Mouse (Mus musculus): Measurements from ENCODE around the gene 5730522E02Rik.

Gene 5730522E02Rik

GRCm38 (mm10) chr11:26128385-26128784, 82.2 kb downstream of the 5730522E02Rik start:
- DNase-seq (ENCODE audit: low spot score), result no peak

- DNase-seq (ENCODE audit: low spot score), result no peak
Measured at GRCm38 (mm10) chr11:26125923-26126322, 84.6 kb downstream of the 5730522E02Rik start.

GRCm38 (mm10) chr11:26120781-26121557, 89.6 kb downstream of the 5730522E02Rik start:
- no peak for DNase-seq (ENCODE audit: low spot score)

- DNase-seq (ENCODE audit: low spot score), result no peak
Measured at GRCm38 (mm10) chr11:26117651-26118050, 92.9 kb downstream of the 5730522E02Rik start.

- DNase-seq (ENCODE audit: low spot score), result no peak
Measured at GRCm38 (mm10) chr11:26112206-26112605, 98.4 kb downstream of the 5730522E02Rik start.

GRCm38 (mm10) chr11:26108647-26109046, 101.9 kb downstream of the 5730522E02Rik start:
- no peak for DNase-seq (ENCODE audit: low spot score)

GRCm38 (mm10) chr11:26104680-26105079, 105.9 kb downstream of the 5730522E02Rik start:
- no peak for DNase-seq (ENCODE audit: low spot score)

GRCm38 (mm10) chr11:26103698-26104097, 106.9 kb downstream of the 5730522E02Rik start:
- no peak for DNase-seq (ENCODE audit: low spot score)

GRCm38 (mm10) chr11:26102878-26103277, 107.7 kb downstream of the 5730522E02Rik start:
- DNase-seq (ENCODE audit: low spot score), result no peak

GRCm38 (mm10) chr11:26100077-26100476, 110.5 kb downstream of the 5730522E02Rik start:
- DNase-seq (ENCODE audit: low spot score), result no peak

GRCm38 (mm10) chr11:26098933-26099332, 111.6 kb downstream of the 5730522E02Rik start:
- DNase-seq (ENCODE audit: low spot score), result no peak

- no peak for DNase-seq (ENCODE audit: low spot score)
Measured at GRCm38 (mm10) chr11:26096095-26096494, 114.5 kb downstream of the 5730522E02Rik start.

- DNase-seq (ENCODE audit: low spot score), result no peak
Measured at GRCm38 (mm10) chr11:26088993-26089392, 121.6 kb downstream of the 5730522E02Rik start.

GRCm38 (mm10) chr11:26086679-26087078, 123.9 kb downstream of the 5730522E02Rik start:
- no peak for DNase-seq (ENCODE audit: low spot score)

GRCm38 (mm10) chr11:26085380-26086035, 125.1 kb downstream of the 5730522E02Rik start:
- no peak for DNase-seq (ENCODE audit: low spot score)

- DNase-seq (ENCODE audit: low spot score), result no peak
Measured at GRCm38 (mm10) chr11:26076335-26076734, 134.2 kb downstream of the 5730522E02Rik start.

GRCm38 (mm10) chr11:26075536-26075935, 135.0 kb downstream of the 5730522E02Rik start:
- DNase-seq (ENCODE audit: low spot score), result no peak

- DNase-seq (ENCODE audit: low spot score), result no peak
Measured at GRCm38 (mm10) chr11:26073638-26074294, 136.8 kb downstream of the 5730522E02Rik start.

GRCm38 (mm10) chr11:26072101-26072500, 138.5 kb downstream of the 5730522E02Rik start:
- no peak for DNase-seq (ENCODE audit: low spot score)

- no peak for DNase-seq (ENCODE audit: low spot score)
Measured at GRCm38 (mm10) chr11:26063252-26063651, 147.3 kb downstream of the 5730522E02Rik start.

- no peak for DNase-seq (ENCODE audit: low spot score)
Measured at GRCm38 (mm10) chr11:26061471-26062137, 149.0 kb downstream of the 5730522E02Rik start.

GRCm38 (mm10) chr11:26013527-26013926, 197.0 kb downstream of the 5730522E02Rik start:
- no peak for DNase-seq (ENCODE audit: low spot score)

All from lung, postnatal 25 days (tissue).